Mouse (Mus musculus) bone marrow, adult 2 months (tissue): Measurements from ENCODE around the gene Miga2.

ENCODE experiments used
- CTCF ChIP-seq: fragments of 200-500 bp; IDR thresholded peaks from 2 replicates; pipeline ENCODE4 v1.5.1; 2011; ENCODE audit warnings: low read length, control low read depth; ENCODE audit not compliant: control insufficient read depth, insufficient read depth
- POLR2A ChIP-seq: fragments of 200-500 bp; IDR thresholded peaks from 2 replicates; pipeline ENCODE4 v1.6.1; 2011; ENCODE audit warnings: low read depth, mild to moderate bottlenecking, control low read depth, low read length, borderline replicate concordance; ENCODE audit not compliant: control insufficient read depth

DNA sequence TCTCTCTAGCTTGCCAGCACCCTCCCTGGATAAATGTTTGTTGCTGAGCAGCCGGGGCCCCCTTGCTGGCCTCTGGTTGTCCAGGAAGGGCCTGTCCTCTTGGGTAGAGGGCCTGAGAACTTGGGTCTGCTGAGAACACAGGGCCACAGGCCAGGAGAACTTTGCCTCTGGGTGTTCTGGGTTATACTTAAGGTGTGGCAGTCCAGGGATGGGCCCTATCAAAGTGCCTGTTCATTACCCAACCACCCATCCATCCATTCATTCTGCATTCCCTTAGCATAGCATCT, 29.3 kb downstream of the Miga2 start:
- TF ChIP-seq CTCF, result no peak
- TF ChIP-seq POLR2A, result no peak
